Mouse (Mus musculus) midbrain, embryonic 11.5 days (tissue): Measurements from ENCODE around the gene Rnf169. TPM values are rescaled to one million over a fixed set of nuclear protein-coding genes. Genes with fewer than 3 reads are reported as not detected.
"Not testable (repeated sequence)": the region's sequence is repeated elsewhere in the genome, so short reads cannot be mapped to it uniquely, and the experiment has no call there.

Source experiments
- ATAC-seq: fragments of 200-750 bp; cut with Nextera tagmentation; 2 replicates; pipeline ENCODE4 v1.8.0; 2017; ENCODE audit warnings: moderate TSS enrichment, moderate library complexity; ENCODE audit not compliant: low FRiP score
- DNase-seq: peaks from one replicate; pipeline ENCODE4 v3.0.0; 2015; ENCODE audit warnings: low spot score; ENCODE audit errors: missing footprints
- H3K27ac ChIP-seq: fragments of 300-500 bp; sonication (generic); 2 replicates; pipeline ENCODE4 v1.5.1; 2014; ENCODE audit warnings: low read depth, low read length
- H3K27me3 ChIP-seq: fragments of 300-500 bp; sonication (generic); 2 replicates; pipeline ENCODE4 v1.6.1; 2014; ENCODE audit warnings: mild to moderate bottlenecking, low read length, moderate library complexity, mixed read lengths; ENCODE audit not compliant: control insufficient read depth, insufficient read depth
- H3K36me3 ChIP-seq: fragments of 300-500 bp; sonication (generic); 2 replicates; pipeline ENCODE4 v1.6.1; 2014; ENCODE audit warnings: mild to moderate bottlenecking, low read length, moderate library complexity, mixed read lengths; ENCODE audit not compliant: control insufficient read depth, insufficient read depth
- H3K4me1 ChIP-seq: fragments of 300-500 bp; sonication (generic); 2 replicates; pipeline ENCODE4 v1.6.1; 2014; ENCODE audit warnings: low read length; ENCODE audit not compliant: control insufficient read depth, insufficient read depth
- H3K4me2 ChIP-seq: fragments of 300-500 bp; sonication (generic); 2 replicates; pipeline ENCODE4 v1.6.1; 2014; ENCODE audit warnings: mild to moderate bottlenecking, moderate library complexity
- H3K4me3 ChIP-seq: fragments of 300-500 bp; sonication (generic); 2 replicates; pipeline ENCODE4 v1.5.1; 2014; ENCODE audit warnings: low read depth, low read length
- H3K9ac ChIP-seq: fragments of 300-500 bp; sonication (generic); 2 replicates; pipeline ENCODE4 v1.6.1; 2014; ENCODE audit warnings: low read length
- H3K9me3 ChIP-seq: fragments of 300-500 bp; sonication (generic); 2 replicates; pipeline ENCODE4 v1.6.1; 2016; ENCODE audit warnings: low read length; ENCODE audit not compliant: control insufficient read depth
- WGBS: fragments of 180-500 bp; shearing (Covaris S2); extraction: QIAGEN DNeasy Blood & Tissue Kit; methylation state at CpG from one replicate; pipeline ENCODE4 v1.1.7; 2014; 5-methylcytosine and 5-hydroxymethylcytosine counted together
- polyA plus RNA-seq: library from polyadenylated mRNA; unstranded; fragments of >200 nt; fragmentation: Nextera tagmentation; extraction: Ambion mirVana; gene quantifications from 2 replicates; pipeline ENCODE4 v1.2.1, GENCODE M21; 2014

Rnf169 gene
- polyA plus RNA-seq, 1 experiment from 2014 or later: 6.5 TPM

GRCm38 (mm10) chr7:99960571-99960970 lies 19.7 kb downstream of the Rnf169 start:
- WGBS: 81% methylated on average over 2 of the region's 2 CpGs
- H3K27ac ChIP-seq, H3K9ac ChIP-seq, H3K4me3 ChIP-seq, H3K36me3 ChIP-seq, H3K9me3 ChIP-seq, H3K4me2 ChIP-seq, DNase-seq, H3K27me3 ChIP-seq, H3K4me1 ChIP-seq, ATAC-seq: not testable (repeated sequence)

- H3K4me1 ChIP-seq: no peaks in the 10 kb centered on the region
- no peak overlapping the region for H3K27ac ChIP-seq
- no peaks in the 10 kb centered on the region for H3K36me3 ChIP-seq
- no peaks in the 10 kb centered on the region for H3K27me3 ChIP-seq
- no peak overlapping the region for H3K4me3 ChIP-seq
- 88% methylated on average over 12 of the region's 12 CpGs for WGBS
- no peaks in the 10 kb centered on the region for H3K9me3 ChIP-seq
- DNase-seq (peak; percentile 37), ATAC-seq (no peak)
- H3K4me2 ChIP-seq: no peak overlapping the region
- no peak overlapping the region for H3K9ac ChIP-seq
Observed at GRCm38 (mm10) chr7:99957226-99957965, 22.9 kb downstream of the Rnf169 start.

- Histone ChIP-seq H3K27me3 (no peaks in the 10 kb centered on the region), H3K4me3 (no peak overlapping the region), H3K4me2 (no peak overlapping the region), H3K36me3 (no peaks in the 10 kb centered on the region), H3K9ac (no peak overlapping the region), H3K4me1 (no peaks in the 10 kb centered on the region), H3K9me3 (no peaks in the 10 kb centered on the region), H3K27ac (no peak overlapping the region)
- 98% methylated on average over 7 of the region's 7 CpGs for WGBS
- DNase-seq (peak; percentile 21), ATAC-seq (no peak)
Observed at GRCm38 (mm10) chr7:99956095-99956494, 24.2 kb downstream of the Rnf169 start.

GRCm38 (mm10) chr7:99954212-99954611 lies 26.0 kb downstream of the Rnf169 start:
- no peaks in the 10 kb centered on the region for H3K36me3 ChIP-seq
- no peak overlapping the region for H3K4me2 ChIP-seq
- ATAC-seq (no peak), DNase-seq (no peak)
- no peaks in the 10 kb centered on the region for H3K27me3 ChIP-seq
- WGBS: 98% methylated on average over 8 of the region's 8 CpGs
- no peaks in the 10 kb centered on the region for H3K9me3 ChIP-seq
- H3K9ac ChIP-seq: no peak overlapping the region
- no peak overlapping the region for H3K4me3 ChIP-seq
- H3K4me1 ChIP-seq: no peaks in the 10 kb centered on the region
- no peak overlapping the region for H3K27ac ChIP-seq

GRCm38 (mm10) chr7:99953442-99954098 lies 26.7 kb downstream of the Rnf169 start:
- Histone ChIP-seq H3K4me1 (no peaks in the 10 kb centered on the region), H3K4me2 (no peak overlapping the region), H3K36me3 (no peaks in the 10 kb centered on the region), H3K4me3 (no peak overlapping the region), H3K27me3 (no peaks in the 10 kb centered on the region), H3K9me3 (no peaks in the 10 kb centered on the region), H3K9ac (no peak overlapping the region), H3K27ac (no peak overlapping the region)
- no peak for ATAC-seq
- WGBS: 90% methylated on average over 6 of the region's 6 CpGs
- DNase-seq: no peak

GRCm38 (mm10) chr7:99947329-99947728 lies 32.9 kb downstream of the Rnf169 start:
- Histone ChIP-seq H3K9me3 (peaks cover 3% of the 10 kb centered on the region; the same call in 1 of the 2 replicates), H3K4me2 (no peak overlapping the region), H3K27ac (no peak overlapping the region), H3K4me1 (no peaks in the 10 kb centered on the region), H3K27me3 (no peaks in the 10 kb centered on the region), H3K4me3 (no peak overlapping the region), H3K9ac (no peak overlapping the region), H3K36me3 (peaks cover 24% of the 10 kb centered on the region)
- DNase-seq (no peak), ATAC-seq (no peak)
- 95% methylated on average over 9 of the region's 9 CpGs for WGBS

GRCm38 (mm10) chr7:99946356-99946755 lies 33.9 kb downstream of the Rnf169 start:
- WGBS: 97% methylated on average over 4 of the region's 4 CpGs
- H3K36me3 ChIP-seq: peaks cover 24% of the 10 kb centered on the region
- ATAC-seq: no peak

GRCm38 (mm10) chr7:99945939-99946338 lies 34.3 kb downstream of the Rnf169 start:
- Histone ChIP-seq H3K4me2 (no peak overlapping the region), H3K9me3 (peaks cover 3% of the 10 kb centered on the region; the same call in 1 of the 2 replicates), H3K27ac (no peak overlapping the region), H3K4me1 (no peaks in the 10 kb centered on the region), H3K9ac (no peak overlapping the region), H3K36me3 (peaks cover 25% of the 10 kb centered on the region), H3K4me3 (no peak overlapping the region), H3K27me3 (no peaks in the 10 kb centered on the region)
- DNase-seq (no peak), ATAC-seq (no peak)
- 97% methylated on average over 3 of the region's 3 CpGs for WGBS

More at GRCm38 (mm10) chr7:99946356-99946755, 33.9 kb downstream of the Rnf169 start:
- H3K9me3 ChIP-seq: peaks cover 3% of the 10 kb centered on the region; the same call in 1 of the 2 replicates
- H3K27me3 ChIP-seq: no peaks in the 10 kb centered on the region
- no peak for DNase-seq
- no peak overlapping the region for H3K9ac ChIP-seq
- no peak overlapping the region for H3K4me3 ChIP-seq
- H3K27ac ChIP-seq: no peak overlapping the region
- H3K4me1 ChIP-seq: no peaks in the 10 kb centered on the region
- H3K4me2 ChIP-seq: no peak overlapping the region

- H3K27ac ChIP-seq, H3K27me3 ChIP-seq, ATAC-seq, H3K4me2 ChIP-seq, DNase-seq, H3K4me3 ChIP-seq, H3K4me1 ChIP-seq, H3K9ac ChIP-seq, H3K9me3 ChIP-seq: not testable (repeated sequence)
- H3K36me3 ChIP-seq: peaks cover 33% of the 10 kb centered on the region
- WGBS: 95% methylated on average over 22 of the region's 22 CpGs
Observed at GRCm38 (mm10) chr7:99945012-99945411, 35.2 kb downstream of the Rnf169 start.
